In the genomic region with DNA sequence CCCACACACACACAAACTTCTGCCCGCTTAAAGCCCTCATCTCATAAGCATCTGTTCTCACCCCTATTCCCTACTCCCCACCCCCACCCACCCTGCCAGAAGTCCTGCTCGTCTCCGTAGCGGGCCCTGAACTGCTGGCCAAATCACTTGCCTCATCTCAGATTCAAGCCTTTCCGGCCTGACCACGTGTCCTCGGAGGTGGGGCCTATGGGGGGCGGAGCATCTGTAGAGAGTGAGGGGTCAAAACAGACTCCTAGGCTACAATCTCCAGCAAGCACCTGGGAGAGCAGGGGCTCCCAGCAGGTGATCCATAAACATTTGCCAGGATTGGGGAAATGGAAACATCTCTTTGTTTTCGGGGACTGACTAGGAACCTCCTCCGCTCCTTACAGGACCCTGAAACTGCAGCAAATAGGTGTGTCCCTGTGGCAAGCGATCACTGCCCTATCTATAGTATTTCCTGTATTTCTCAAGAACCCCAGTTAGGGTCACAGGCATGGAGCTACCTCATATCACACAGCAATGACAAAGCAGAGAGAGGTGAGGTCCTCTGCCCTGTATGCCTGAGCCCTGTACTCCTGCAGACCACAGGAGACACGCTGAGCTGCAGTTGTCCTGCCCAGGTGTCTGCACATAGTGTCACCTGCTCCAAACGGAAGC, we compare ENCODE assay signal across 9 mouse cellular contexts. TPM values are rescaled to one million over a fixed set of nuclear protein-coding genes. Genes with fewer than 3 reads are reported as not detected.
DNase-seq lines count a peak whose midpoint lies in the region; ATAC-seq and TF ChIP-seq lines count a peak whose summit lies in the region.
"Had no signal": no experiment of that assay in that cellular context is flagged by ENCODE, and none has a peak within 500 bp of the region (broad histone marks: within the 10 kb centered on the region; RNA-seq: fewer than 3 reads in every experiment).

No protein-coding gene starts in this region.

- TF ChIP-seq CTCF in forebrain, postnatal 0 days (IDR thresholded peaks at IDR 0.05; ENCODE audit: low read depth): no peak

- H3K4me3 ChIP-seq in forebrain, postnatal 0 days (ENCODE audit: low read depth, low read length): no peak overlapping the region
- no peak overlapping the region for H3K4me3 ChIP-seq in lung, embryonic 15.5 days
- H3K4me3 ChIP-seq: heart, embryonic 15.5 days had no signal

- DNase-seq in heart, adult 11 months: peak; percentile 93
- DNase-seq in heart, adult 9 months (ENCODE audit: low spot score in 2 of 2): no peak
- peak; percentile 85 for DNase-seq in ES-CJ7 (ENCODE audit: low read depth, low spot score)
- DNase-seq in forebrain, postnatal 0 days: no peak
- peak; percentile 70 for DNase-seq in retina, postnatal 1 day
- DNase-seq in left cerebral cortex, adult 8-10 months (ENCODE audit: low spot score in 2 of 2): no peak
- DNase-seq in left cerebral cortex, postnatal 14 days (ENCODE audit: low spot score in 2 of 2): no peak

- H3K27me3 ChIP-seq in forebrain, postnatal 0 days (ENCODE audit: insufficient read depth, low read length): no peaks in the 10 kb centered on the region
- H3K27me3 ChIP-seq in lung, embryonic 15.5 days: no peaks in the 10 kb centered on the region
- H3K27me3 ChIP-seq: heart, embryonic 15.5 days had no signal

- 0 out of 2 replicates have a peak, but pooled peaks cover 9% of the 10 kb centered on the region for H3K4me1 ChIP-seq in forebrain, postnatal 0 days (ENCODE audit: insufficient read depth)
- 0 out of 2 replicates have a peak, but pooled peaks cover 2% of the 10 kb centered on the region for H3K4me1 ChIP-seq in lung, embryonic 15.5 days

- intact Hi-C loops in left cerebral cortex, postnatal 14 days (cut with DNase I): no loop called here

- H3K36me3 ChIP-seq in forebrain, postnatal 0 days (ENCODE audit: insufficient read depth): no peaks in the 10 kb centered on the region
- no peaks in the 10 kb centered on the region for H3K36me3 ChIP-seq in lung, embryonic 15.5 days
- H3K36me3 ChIP-seq: heart, embryonic 15.5 days had no signal

- peak overlapping the region; percentile 72; the same call in 1 of the 2 replicates for H3K27ac ChIP-seq in forebrain, postnatal 0 days (ENCODE audit: low read depth, low read length)
- no peak overlapping the region for H3K27ac ChIP-seq in lung, embryonic 15.5 days
- H3K27ac ChIP-seq: heart, embryonic 15.5 days had no signal

- no peak overlapping the region for H3K9ac ChIP-seq in forebrain, postnatal 0 days
- H3K9ac ChIP-seq in lung, embryonic 15.5 days: no peak overlapping the region
- H3K9ac ChIP-seq: heart, embryonic 15.5 days had no signal

- no peak overlapping the region for H3K4me2 ChIP-seq in forebrain, postnatal 0 days (ENCODE audit: low read depth)
- no peak overlapping the region for H3K4me2 ChIP-seq in lung, embryonic 15.5 days
- H3K4me2 ChIP-seq: heart, embryonic 15.5 days had no signal

- ATAC-seq in forebrain, postnatal 0 days: no peak
- ATAC-seq in lung, embryonic 15.5 days (ENCODE audit: borderline replicate concordance, extremely low read depth, low FRiP score, low TSS enrichment): 0 out of 2 replicates have a peak, but pooled peaks have one; percentile 15

- WGBS in forebrain, postnatal 0 days: 19% methylated on average over 13 of the region's 13 CpGs
- 19% methylated on average over 13 of the region's 13 CpGs for WGBS in lung, embryonic 15.5 days

- no peaks in the 10 kb centered on the region for H3K9me3 ChIP-seq in forebrain, postnatal 0 days (ENCODE audit: low read length)
- no peaks in the 10 kb centered on the region for H3K9me3 ChIP-seq in lung, embryonic 15.5 days
- H3K9me3 ChIP-seq: heart, embryonic 15.5 days had no signal

RNA-seq across cellular contexts. Expression of a gene that starts 29.6 kb away (rescaled TPM):
- total RNA-seq in forebrain, postnatal 0 days (2014; rRNA removed): 30.6 and 31.3 TPM in 2 replicates
- 14.5 and 17.5 TPM in 2 replicates for polyA plus RNA-seq in forebrain, postnatal 0 days (2015; fragmentation: Nextera tagmentation; extraction: Ambion mirVana)
- 10.2 and 10.6 TPM in 2 replicates for polyA plus RNA-seq in lung, embryonic 15.5 days (2015; fragmentation: Nextera tagmentation; extraction: Ambion mirVana)
- total RNA-seq in left cerebral cortex, adult 8-10 months (2022): 10 to 100 TPM; 91.7 to 98.3 (median 95.8) TPM
- total RNA-seq in left cerebral cortex, postnatal 14 days (2021): 100 to 1,000 TPM; 119 to 132 TPM

Comparison
In these comparisons a context has a peak if more than half of its experiments do, and no peak if none do; other contexts are left out.
1. DNase-seq: peak in heart, adult 11 months (single experiment), ES-CJ7 (single experiment) and retina, postnatal 1 day (single experiment); none in heart, adult 9 months (0 of 2), forebrain, postnatal 0 days (single experiment), left cerebral cortex, adult 8-10 months (0 of 2) and left cerebral cortex, postnatal 14 days (0 of 2).